Mouse (Mus musculus) thymus, adult 2 months (tissue): ENCODE results near the gene Pdcd6ip. TPM values are rescaled to one million over a fixed set of nuclear protein-coding genes. Genes with fewer than 3 reads are reported as not detected.

Experiments
- DNase-seq: peaks from one replicate; pipeline ENCODE4 v3.0.0; 2021
- H3K27ac ChIP-seq: fragments of 200-500 bp; 2 replicates; pipeline ENCODE4 v1.5.1; 2012; ENCODE audit warnings: low read length, control low read depth; ENCODE audit not compliant: control insufficient read depth, insufficient read depth
- H3K27me3 ChIP-seq: fragments of 200-500 bp; 2 replicates; pipeline ENCODE4 v1.6.1; 2012; ENCODE audit warnings: mild to moderate bottlenecking, low read length, moderate library complexity, mixed read lengths; ENCODE audit not compliant: control insufficient read depth, insufficient read depth
- H3K36me3 ChIP-seq: fragments of 200-500 bp; 2 replicates; pipeline ENCODE4 v1.6.1; 2012; ENCODE audit warnings: mild to moderate bottlenecking, low read length, moderate library complexity; ENCODE audit not compliant: control insufficient read depth, insufficient read depth
- H3K4me1 ChIP-seq: fragments of 200-500 bp; replicated peaks from 2 replicates; pipeline ENCODE4 v1.6.1; 2012; ENCODE audit warnings: low read length; ENCODE audit not compliant: control insufficient read depth, insufficient read depth
- H3K4me3 ChIP-seq: fragments of 200-500 bp; 2 replicates; pipeline ENCODE4 v1.5.1; 2012; ENCODE audit warnings: mild to moderate bottlenecking, low read length, control low read depth, moderate library complexity; ENCODE audit not compliant: control insufficient read depth, insufficient read depth
- CTCF ChIP-seq: fragments of 200-500 bp; IDR thresholded peaks from 2 replicates; pipeline ENCODE4 v1.5.1; 2012; ENCODE audit warnings: mild to moderate bottlenecking, control low read depth, low read length, moderate library complexity, borderline replicate concordance; ENCODE audit not compliant: control insufficient read depth, poor library complexity, insufficient read depth; ENCODE audit errors: extremely low read depth
- POLR2A ChIP-seq: fragments of 200-500 bp; IDR thresholded peaks from 2 replicates; pipeline ENCODE4 v1.6.1; 2012; ENCODE audit warnings: mild to moderate bottlenecking, low read length, control low read depth, moderate library complexity; ENCODE audit not compliant: control insufficient read depth, poor library complexity, insufficient read depth; ENCODE audit errors: extremely low read depth
- WGBS: fragments of 180-500 bp; shearing (Covaris S2); methylation state at CpG from one replicate; pipeline ENCODE4 v1.1.7; 2018; 5-methylcytosine and 5-hydroxymethylcytosine counted together
- polyA plus RNA-seq: library from polyadenylated mRNA; depleted of rRNA; stranded (reverse); fragments of >200 nt; gene quantifications from 2 replicates; pipeline ENCODE4 v1.2.3, GENCODE M21; 2012

Gene Pdcd6ip
- polyA plus RNA-seq, 1 experiment = 164 TPM

GRCm38 (mm10) chr9:113644701-113645100, 63.4 kb downstream of the Pdcd6ip start:
- Histone ChIP-seq H3K4me1 (no peaks in the 10 kb centered on the region), H3K27me3 (no peaks in the 10 kb centered on the region), H3K4me3 (no peak overlapping the region), H3K27ac (no peak overlapping the region), H3K36me3 (no peaks in the 10 kb centered on the region)
- DNase-seq = no peak
- WGBS = 82% methylated on average over 5 of the region's 5 CpGs
- TF ChIP-seq POLR2A (no peak), CTCF (no peak)

DNA sequence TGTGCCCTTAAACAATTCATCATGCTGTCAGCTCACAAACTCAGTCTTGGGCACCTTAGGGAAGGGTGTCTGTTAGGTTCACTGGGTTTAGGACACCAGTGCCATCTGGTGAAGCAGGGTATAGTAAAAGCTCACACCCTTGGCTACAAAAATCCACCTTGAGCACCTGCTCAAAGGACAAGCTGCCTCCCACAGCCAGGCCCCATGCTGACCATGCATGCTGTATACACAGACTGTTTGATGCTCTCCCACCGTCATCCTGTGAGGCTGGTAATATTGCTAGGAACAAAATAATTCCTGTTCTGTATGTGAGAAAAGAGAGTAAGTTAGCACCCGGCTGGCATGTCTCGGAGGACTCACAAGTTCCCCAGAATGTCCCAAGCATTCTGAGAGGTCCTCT, 64.0 kb downstream of the Pdcd6ip start:
- Histone ChIP-seq H3K27ac (no peak overlapping the region), H3K27me3 (no peaks in the 10 kb centered on the region), H3K4me3 (no peak overlapping the region), H3K36me3 (no peaks in the 10 kb centered on the region), H3K4me1 (no peaks in the 10 kb centered on the region)
- no peak for DNase-seq
- 93% methylated on average over 3 of the region's 3 CpGs for WGBS
- no peak for TF ChIP-seq POLR2A
- TF ChIP-seq CTCF = no peak

DNA sequence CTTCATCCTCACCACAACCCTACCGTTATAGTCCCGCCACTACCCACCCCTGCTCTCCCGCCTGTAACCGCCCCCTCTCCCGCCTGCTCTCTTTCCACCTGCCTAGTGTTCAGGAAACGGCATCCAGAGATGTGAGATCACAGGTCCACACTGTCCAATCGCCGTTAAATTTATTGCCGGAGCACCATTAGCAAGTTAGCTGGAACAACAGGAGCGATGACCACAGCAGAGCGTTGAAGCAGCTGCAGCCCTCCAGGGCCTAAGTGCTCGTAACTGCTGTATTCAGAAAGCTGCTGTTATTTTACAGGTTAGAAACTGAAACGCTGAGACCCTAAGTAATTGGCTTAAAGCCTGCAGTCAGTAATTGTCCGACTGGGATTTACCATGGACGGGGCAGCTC, 64.4 kb downstream of the Pdcd6ip start:
- Histone ChIP-seq H3K4me1 (no peaks in the 10 kb centered on the region), H3K27me3 (no peaks in the 10 kb centered on the region), H3K27ac (no peak overlapping the region), H3K4me3 (no peak overlapping the region), H3K36me3 (no peaks in the 10 kb centered on the region)
- TF ChIP-seq POLR2A = no peak
- TF ChIP-seq CTCF = no peak
- WGBS = 94% methylated on average over 15 of the region's 15 CpGs
- DNase-seq = no peak

- WGBS = 69% methylated on average over 7 of the region's 7 CpGs
- H3K4me1 ChIP-seq = no peaks in the 10 kb centered on the region
- H3K27me3 ChIP-seq = no peaks in the 10 kb centered on the region
- TF ChIP-seq POLR2A = no peak
- no peak for TF ChIP-seq CTCF
- no peak overlapping the region for H3K4me3 ChIP-seq
- H3K27ac ChIP-seq = no peak overlapping the region
- no peaks in the 10 kb centered on the region for H3K36me3 ChIP-seq
- no peak for DNase-seq
Observed at GRCm38 (mm10) chr9:113634986-113635385, 73.1 kb downstream of the Pdcd6ip start.

GRCm38 (mm10) chr9:113633168-113633744, 74.8 kb downstream of the Pdcd6ip start:
- no peak for TF ChIP-seq POLR2A
- no peak for TF ChIP-seq CTCF
- Histone ChIP-seq H3K27ac (no peak overlapping the region), H3K4me3 (no peak overlapping the region), H3K4me1 (no peaks in the 10 kb centered on the region), H3K36me3 (no peaks in the 10 kb centered on the region), H3K27me3 (no peaks in the 10 kb centered on the region)
- 69% methylated on average over 8 of the region's 8 CpGs for WGBS
- no peak for DNase-seq

DNA sequence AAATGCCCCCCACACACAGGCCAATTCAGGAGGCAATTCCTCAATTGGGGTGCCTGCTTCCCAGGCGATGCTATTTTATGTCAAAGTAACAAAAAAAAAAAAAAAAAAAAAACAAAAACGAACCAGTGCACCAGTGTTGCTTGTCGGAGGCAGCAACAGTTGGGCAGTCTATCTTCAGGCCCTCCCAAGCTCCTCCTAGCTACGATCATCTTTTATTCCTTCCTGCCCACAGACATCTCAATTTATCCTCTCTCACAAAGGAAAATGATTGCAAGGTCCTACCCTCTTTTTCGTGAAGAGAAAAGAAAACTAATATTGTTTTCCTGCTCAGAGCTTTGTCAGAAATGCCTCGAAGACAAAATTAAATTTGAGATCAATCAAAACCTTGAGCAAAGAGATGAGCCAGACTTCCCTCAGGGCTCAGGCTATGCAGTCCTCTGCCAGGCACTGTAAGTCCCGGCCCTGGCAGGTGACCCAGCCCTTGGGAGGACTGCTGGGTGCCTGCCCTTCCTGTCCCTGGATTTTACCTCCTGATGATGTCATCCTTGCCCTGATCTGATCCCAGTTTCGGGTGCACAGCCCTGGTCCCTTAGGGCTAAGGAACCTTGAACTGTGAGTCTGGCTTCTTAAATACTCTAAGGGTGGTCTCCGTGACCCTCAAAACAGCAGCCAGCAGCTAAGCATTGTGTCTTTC, 75.6 kb downstream of the Pdcd6ip start:
- DNase-seq = no peak
- Histone ChIP-seq H3K27ac (no peak overlapping the region), H3K4me1 (no peaks in the 10 kb centered on the region), H3K27me3 (no peaks in the 10 kb centered on the region), H3K36me3 (no peaks in the 10 kb centered on the region), H3K4me3 (no peak overlapping the region)
- WGBS = 79% methylated on average over 9 of the region's 9 CpGs
- no peak for TF ChIP-seq CTCF
